Mouse (Mus musculus) hindbrain, postnatal 0 days (tissue): ENCODE results near the gene Tiam1. TPM values are rescaled to one million over a fixed set of nuclear protein-coding genes. Genes with fewer than 3 reads are reported as not detected.

Source experiments
- ATAC-seq: fragments of 200-750 bp; cut with Nextera tagmentation; 2 replicates; pipeline ENCODE4 v1.8.0; 2017; ENCODE audit warnings: mild to moderate bottlenecking, moderate TSS enrichment, moderate library complexity
- DNase-seq: peaks from one replicate; pipeline ENCODE4 v3.0.0-alpha.2; 2015; ENCODE audit warnings: low spot score
- H3K27ac ChIP-seq: fragments of 300-500 bp; sonication (generic); 2 replicates; pipeline ENCODE4 v1.5.1; 2014; ENCODE audit warnings: mild to moderate bottlenecking
- H3K27me3 ChIP-seq: fragments of 300-500 bp; sonication (generic); 2 replicates; pipeline ENCODE4 v1.6.1; 2014; ENCODE audit warnings: low read length, mixed read lengths; ENCODE audit not compliant: insufficient read depth
- H3K36me3 ChIP-seq: fragments of 300-500 bp; sonication (generic); 2 replicates; pipeline ENCODE4 v1.6.1; 2014; ENCODE audit warnings: low read length, mixed read lengths; ENCODE audit not compliant: insufficient read depth
- H3K4me1 ChIP-seq: fragments of 300-500 bp; sonication (generic); 2 replicates; pipeline ENCODE4 v1.6.1; 2014; ENCODE audit warnings: antibody characterized with exemption, low read length, mixed read lengths; ENCODE audit not compliant: insufficient read depth
- H3K4me2 ChIP-seq: fragments of 300-500 bp; sonication (generic); 2 replicates; pipeline ENCODE4 v1.6.1; 2014; ENCODE audit warnings: low read depth, mild to moderate bottlenecking, low read length, moderate library complexity, mixed read lengths
- H3K4me3 ChIP-seq: fragments of 300-500 bp; sonication (generic); 2 replicates; pipeline ENCODE4 v1.5.1; 2014; ENCODE audit warnings: low read length
- H3K9ac ChIP-seq: fragments of 300-500 bp; sonication (generic); replicated peaks from 2 replicates; pipeline ENCODE4 v1.6.1; 2014; ENCODE audit warnings: mild to moderate bottlenecking, low read length, moderate library complexity, mixed read lengths
- H3K9me3 ChIP-seq: fragments of 300-500 bp; sonication (generic); 2 replicates; pipeline ENCODE4 v1.6.1; 2016; ENCODE audit warnings: low read length, mixed read lengths
- CTCF ChIP-seq: IDR thresholded peaks from 2 replicates; pipeline ENCODE4 v1.5.1; 2016; ENCODE audit warnings: antibody characterized with exemption, control low read depth, low read depth
- WGBS: fragments of 180-500 bp; shearing (Covaris S2); extraction: QIAGEN DNeasy Blood & Tissue Kit; methylation state at CpG from one replicate; pipeline ENCODE4 v1.1.7; 2014; 5-methylcytosine and 5-hydroxymethylcytosine counted together
- polyA plus RNA-seq: library from polyadenylated mRNA; unstranded; fragments of >200 nt; fragmentation: Nextera tagmentation; extraction: Ambion mirVana; gene quantifications from 2 replicates; pipeline ENCODE4 v1.2.1, GENCODE M21; 2015
- total RNA-seq: library from RNA; depleted of rRNA; stranded (reverse); fragments of >200 nt; gene quantifications from 2 replicates; pipeline ENCODE4 v1.2.3, GENCODE M21; 2014

Gene Tiam1
- total and polyA plus RNA-seq, 2 experiments from 2014 or later, result 15.1 to 26.2 TPM

GRCm38 (mm10) chr16:90140571-90140970 is 3.0 kb downstream of the Tiam1 start:
- H3K9ac ChIP-seq, result no peak overlapping the region
- ATAC-seq, result no peak

GRCm38 (mm10) chr16:90139696-90140095 is 3.9 kb downstream of the Tiam1 start:
- 52% methylated on average over 9 of the region's 9 CpGs for WGBS
- DNase-seq (no peak), ATAC-seq (no peak)
- no peak overlapping the region for H3K4me3 ChIP-seq
- H3K9me3 ChIP-seq, result no peaks in the 10 kb centered on the region
- H3K4me2 ChIP-seq, result no peak overlapping the region
- H3K9ac ChIP-seq, result no peak overlapping the region
- no peaks in the 10 kb centered on the region for H3K36me3 ChIP-seq
- H3K4me1 ChIP-seq, result peaks cover 4% of the 10 kb centered on the region; the same call in 1 of the 2 replicates
- no peaks in the 10 kb centered on the region for H3K27me3 ChIP-seq
- no peak for TF ChIP-seq CTCF
- no peak overlapping the region for H3K27ac ChIP-seq

More at GRCm38 (mm10) chr16:90140571-90140970, 3.0 kb downstream of the Tiam1 start:
- Histone ChIP-seq H3K9me3 (no peaks in the 10 kb centered on the region), H3K4me2 (no peak overlapping the region), H3K4me3 (no peak overlapping the region), H3K27ac (no peak overlapping the region), H3K27me3 (no peaks in the 10 kb centered on the region), H3K36me3 (no peaks in the 10 kb centered on the region), H3K4me1 (peaks cover 4% of the 10 kb centered on the region; the same call in 1 of the 2 replicates)
- no peak for DNase-seq
- 82% methylated on average over 10 of the region's 10 CpGs for WGBS
- no peak for TF ChIP-seq CTCF

- TF ChIP-seq CTCF, result no peak
- ATAC-seq, result no peak
- no peaks in the 10 kb centered on the region for H3K9me3 ChIP-seq
Measured at GRCm38 (mm10) chr16:90138151-90138550, 5.4 kb downstream of the Tiam1 start.

GRCm38 (mm10) chr16:90137175-90137574 is 6.4 kb downstream of the Tiam1 start:
- no peaks in the 10 kb centered on the region for H3K36me3 ChIP-seq
- H3K4me1 ChIP-seq, result peaks cover 4% of the 10 kb centered on the region; the same call in 1 of the 2 replicates
- no peak overlapping the region for H3K27ac ChIP-seq
- no peak overlapping the region for H3K4me3 ChIP-seq
- ATAC-seq, result no peak
- no peak overlapping the region for H3K9ac ChIP-seq
- no peak for TF ChIP-seq CTCF
- WGBS, result 98% methylated on average over 23 of the region's 23 CpGs
- no peak overlapping the region for H3K4me2 ChIP-seq
- DNase-seq, result no peak
- no peaks in the 10 kb centered on the region for H3K27me3 ChIP-seq
- H3K9me3 ChIP-seq, result no peaks in the 10 kb centered on the region

More at GRCm38 (mm10) chr16:90138151-90138550, 5.4 kb downstream of the Tiam1 start:
- DNase-seq, result no peak
- Histone ChIP-seq H3K4me2 (no peak overlapping the region), H3K4me3 (no peak overlapping the region), H3K9ac (no peak overlapping the region), H3K36me3 (no peaks in the 10 kb centered on the region), H3K27me3 (no peaks in the 10 kb centered on the region), H3K4me1 (peaks cover 4% of the 10 kb centered on the region; the same call in 1 of the 2 replicates), H3K27ac (no peak overlapping the region)
- WGBS, result 83% methylated on average over 12 of the region's 12 CpGs

- Histone ChIP-seq H3K9ac (no peak overlapping the region), H3K4me1 (no peaks in the 10 kb centered on the region), H3K4me3 (no peak overlapping the region), H3K27ac (no peak overlapping the region), H3K36me3 (no peaks in the 10 kb centered on the region), H3K27me3 (no peaks in the 10 kb centered on the region), H3K9me3 (no peaks in the 10 kb centered on the region), H3K4me2 (no peak overlapping the region)
- peak; percentile 17; the same call in 1 of the 2 replicates for TF ChIP-seq CTCF
- no peak for ATAC-seq
- no peak for DNase-seq
- WGBS, result 96% methylated on average over 3 of the region's 3 CpGs
Measured at GRCm38 (mm10) chr16:90135580-90135979, 8.0 kb downstream of the Tiam1 start.

DNA sequence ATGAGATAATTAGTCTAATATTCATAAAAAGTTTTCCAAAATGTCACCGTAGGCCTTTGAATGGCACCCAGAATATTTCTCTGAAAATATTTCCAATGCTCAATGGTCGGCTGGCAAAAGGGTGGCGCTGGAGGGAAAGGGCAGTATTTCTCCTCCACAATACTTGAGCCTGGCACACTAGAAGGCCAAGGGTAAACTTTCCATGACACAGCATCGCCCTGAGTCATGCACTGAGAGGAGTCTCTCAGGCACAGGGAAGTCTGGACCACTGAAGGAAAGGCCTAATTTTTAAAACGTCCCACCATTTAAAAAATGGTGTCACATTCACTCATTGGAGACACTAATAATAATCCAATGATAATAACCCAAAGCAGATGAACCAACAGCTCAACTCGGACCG is 9.2 kb downstream of the Tiam1 start:
- Histone ChIP-seq H3K4me2 (no peak overlapping the region), H3K4me1 (no peaks in the 10 kb centered on the region), H3K9me3 (no peaks in the 10 kb centered on the region), H3K36me3 (no peaks in the 10 kb centered on the region), H3K27ac (no peak overlapping the region), H3K27me3 (no peaks in the 10 kb centered on the region), H3K9ac (no peak overlapping the region), H3K4me3 (no peak overlapping the region)
- TF ChIP-seq CTCF, result no peak
- 76% methylated on average over 6 of the region's 7 CpGs for WGBS
- ATAC-seq (no peak), DNase-seq (no peak)

DNA sequence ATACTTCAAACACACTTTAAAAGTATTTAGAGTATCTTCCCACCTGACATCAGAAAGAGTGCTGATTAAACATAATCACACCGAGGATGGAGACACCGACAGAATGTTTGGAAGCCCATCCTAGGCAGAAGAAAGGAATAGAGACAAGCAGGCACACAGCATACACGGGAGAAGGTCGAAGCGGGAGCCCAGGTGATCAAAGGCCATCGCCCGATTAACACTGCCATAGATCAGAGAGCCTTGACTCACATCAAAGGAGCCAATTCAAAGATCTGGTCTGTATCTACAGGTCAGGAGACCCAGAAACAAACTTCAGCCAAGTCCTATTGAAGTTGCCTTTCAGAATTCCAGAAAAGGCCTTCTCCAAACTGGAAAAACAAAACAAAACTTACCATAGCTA is 10.8 kb downstream of the Tiam1 start:
- Histone ChIP-seq H3K9me3 (no peaks in the 10 kb centered on the region), H3K4me1 (no peaks in the 10 kb centered on the region), H3K27me3 (no peaks in the 10 kb centered on the region), H3K4me2 (no peak overlapping the region), H3K27ac (no peak overlapping the region), H3K4me3 (no peak overlapping the region), H3K9ac (no peak overlapping the region), H3K36me3 (no peaks in the 10 kb centered on the region)
- 57% methylated on average over 7 of the region's 7 CpGs for WGBS
- ATAC-seq (no peak), DNase-seq (no peak)
- no peak for TF ChIP-seq CTCF
